Mouse (Mus musculus) kidney, adult 2 months (tissue): Measurements from ENCODE around the gene Gab1. TPM values are rescaled to one million over a fixed set of nuclear protein-coding genes. Genes with fewer than 3 reads are reported as not detected.

Experiments used
- DNase-seq: peaks from one replicate; pipeline ENCODE4 v3.0.0; 2021
- H3K27ac ChIP-seq: fragments of 200-500 bp; 2 replicates; pipeline ENCODE4 v1.5.1; 2012; ENCODE audit warnings: low read depth, low read length, control low read depth, inconsistent platforms; ENCODE audit not compliant: insufficient read depth
- H3K27me3 ChIP-seq: fragments of 200-500 bp; replicated peaks from 2 replicates; pipeline ENCODE4 v1.6.1; 2012; ENCODE audit warnings: mild to moderate bottlenecking, moderate library complexity, low read length, inconsistent platforms; ENCODE audit not compliant: control insufficient read depth, insufficient read depth
- H3K36me3 ChIP-seq: fragments of 200-500 bp; 2 replicates; pipeline ENCODE4 v1.6.1; 2012; ENCODE audit warnings: mild to moderate bottlenecking, moderate library complexity, low read length, inconsistent platforms; ENCODE audit not compliant: control insufficient read depth, insufficient read depth
- H3K4me1 ChIP-seq: fragments of 200-500 bp; 2 replicates; pipeline ENCODE4 v1.6.1; 2011; ENCODE audit warnings: low read length; ENCODE audit not compliant: control insufficient read depth, insufficient read depth
- H3K4me3 ChIP-seq: fragments of 200-500 bp; 2 replicates; pipeline ENCODE4 v1.5.1; 2011; ENCODE audit warnings: mild to moderate bottlenecking, low read depth, low read length, control low read depth; ENCODE audit not compliant: insufficient read depth
- CTCF ChIP-seq: fragments of 200-500 bp; conservative IDR thresholded peaks from 2 replicates; pipeline ENCODE4 v1.5.1; 2011; ENCODE audit warnings: low read depth, mild to moderate bottlenecking, control low read depth, low read length, moderate library complexity, mixed read lengths; ENCODE audit not compliant: insufficient read depth, insufficient read length
- POLR2A ChIP-seq: fragments of 200-500 bp; IDR thresholded peaks from one replicate; pipeline ENCODE4 v1.6.1; 2011; ENCODE audit warnings: low read depth, low read length, control low read depth
- WGBS: fragments of 180-500 bp; shearing (Covaris S2); methylation state at CpG from one replicate; pipeline ENCODE4 v1.1.7; 2018; 5-methylcytosine and 5-hydroxymethylcytosine counted together
- polyA plus RNA-seq: library from polyadenylated mRNA; depleted of rRNA; stranded (reverse); fragments of >200 nt; gene quantifications from 2 replicates; pipeline ENCODE4 v1.2.3, GENCODE M21; 2012

Gene Gab1
- polyA plus RNA-seq, 1 experiment, result 24.6 TPM

GRCm38 (mm10) chr8:80894528-80894927, 14.2 kb upstream of the Gab1 start:
- H3K4me3 ChIP-seq, result no peak overlapping the region
- no peak overlapping the region for H3K27ac ChIP-seq
- H3K27me3 ChIP-seq, result no peaks in the 10 kb centered on the region
- 92% methylated on average over 3 of the region's 3 CpGs for WGBS
- no peak for TF ChIP-seq CTCF
- DNase-seq, result no peak
- no peaks in the 10 kb centered on the region for H3K4me1 ChIP-seq
- no peaks in the 10 kb centered on the region for H3K36me3 ChIP-seq

GRCm38 (mm10) chr8:80879426-80880195, 708 bp downstream of the Gab1 start:
- WGBS, result under 1% methylated on average over 90 of the region's 90 CpGs
- peak overlapping the region; percentile 99 for H3K27ac ChIP-seq
- TF ChIP-seq CTCF (peak; percentile 27; the same call in 1 of the 2 replicates), POLR2A (peak; percentile 49)

GRCm38 (mm10) chr8:80878801-80879425, 1.4 kb downstream of the Gab1 start:
- WGBS, result under 1% methylated on average over 26 of the region's 26 CpGs
- DNase-seq, result peak; percentile 83
- H3K27ac ChIP-seq, result peak overlapping the region; percentile 99

More at GRCm38 (mm10) chr8:80879426-80880195, 708 bp downstream of the Gab1 start:
- Histone ChIP-seq H3K4me1 (peaks cover 17% of the 10 kb centered on the region), H3K27me3 (no peaks in the 10 kb centered on the region), H3K36me3 (no peaks in the 10 kb centered on the region), H3K4me3 (peak overlapping the region; percentile 99)
- peak; percentile 83 for DNase-seq

GRCm38 (mm10) chr8:80878146-80878545, 2.2 kb downstream of the Gab1 start:
- WGBS, result 23% methylated on average over 9 of the region's 9 CpGs
- Histone ChIP-seq H3K4me1 (peaks cover 31% of the 10 kb centered on the region), H3K27ac (peak overlapping the region; percentile 99), H3K27me3 (no peaks in the 10 kb centered on the region), H3K36me3 (no peaks in the 10 kb centered on the region), H3K4me3 (peak overlapping the region; percentile 99)
- no peak for DNase-seq
- TF ChIP-seq CTCF (no peak), POLR2A (no peak)

More at GRCm38 (mm10) chr8:80878801-80879425, 1.4 kb downstream of the Gab1 start:
- Histone ChIP-seq H3K27me3 (no peaks in the 10 kb centered on the region), H3K4me3 (peak overlapping the region; percentile 99), H3K36me3 (no peaks in the 10 kb centered on the region), H3K4me1 (peaks cover 23% of the 10 kb centered on the region)
- no peak for TF ChIP-seq POLR2A
- peak; percentile 42 for TF ChIP-seq CTCF

- Histone ChIP-seq H3K4me1 (peaks cover 39% of the 10 kb centered on the region), H3K27ac (no peak overlapping the region), H3K36me3 (no peaks in the 10 kb centered on the region), H3K4me3 (no peak overlapping the region), H3K27me3 (no peaks in the 10 kb centered on the region)
- 70% methylated on average over 6 of the region's 6 CpGs for WGBS
- TF ChIP-seq POLR2A, result no peak
- no peak for TF ChIP-seq CTCF
- DNase-seq, result no peak
Observed at GRCm38 (mm10) chr8:80875537-80875936, 4.8 kb downstream of the Gab1 start.

- peak; percentile 86 for DNase-seq
- TF ChIP-seq CTCF, result no peak
- TF ChIP-seq POLR2A, result no peak
- no peak overlapping the region for H3K4me3 ChIP-seq
- no peaks in the 10 kb centered on the region for H3K27me3 ChIP-seq
- no peaks in the 10 kb centered on the region for H3K36me3 ChIP-seq
- H3K4me1 ChIP-seq, result peaks cover 50% of the 10 kb centered on the region
- H3K27ac ChIP-seq, result peak overlapping the region; percentile 1
- WGBS, result 34% methylated on average over 9 of the region's 10 CpGs
Observed at GRCm38 (mm10) chr8:80873723-80874427, 6.4 kb downstream of the Gab1 start.

GRCm38 (mm10) chr8:80872688-80873087, 7.6 kb downstream of the Gab1 start:
- Histone ChIP-seq H3K4me3 (no peak overlapping the region), H3K27me3 (no peaks in the 10 kb centered on the region), H3K27ac (no peak overlapping the region), H3K36me3 (no peaks in the 10 kb centered on the region), H3K4me1 (peaks cover 51% of the 10 kb centered on the region)
- TF ChIP-seq POLR2A, result no peak
- TF ChIP-seq CTCF, result no peak
- DNase-seq, result no peak
- WGBS, result 56% methylated on average over 4 of the region's 4 CpGs
